In genomic region chr17:36060829-36061228, GRCm38 (mm10) we compare ENCODE assay signal across 8 mouse cellular contexts. TPM values are rescaled to one million over a fixed set of nuclear protein-coding genes. Genes with fewer than 3 reads are reported as not detected.
A peak's percentile ranks its signal among the peaks of the same experiment; 100 is the strongest.
DNase-seq lines count a peak whose midpoint lies in the region; ATAC-seq and TF ChIP-seq lines count a peak whose summit lies in the region.

No protein-coding gene starts in this region.

- no peak overlapping the region for H3K9ac ChIP-seq in heart, embryonic 11.5 days (ENCODE audit: low read depth, low read length)
- H3K9ac ChIP-seq in embryonic facial prominence, embryonic 11.5 days (replicated peaks; ENCODE audit: low read length): no peak overlapping the region
- no peak overlapping the region for H3K9ac ChIP-seq in midbrain, embryonic 14.5 days (replicated peaks; ENCODE audit: low read length)

- 24% methylated on average over 2 of the region's 2 CpGs for WGBS in heart, embryonic 11.5 days (ENCODE audit: insufficient replicate concordance)
- 36% methylated on average over 2 of the region's 2 CpGs for WGBS in embryonic facial prominence, embryonic 11.5 days
- 22% methylated on average over 2 of the region's 2 CpGs for WGBS in midbrain, embryonic 14.5 days

- no peaks in the 10 kb centered on the region for H3K4me1 ChIP-seq in heart, embryonic 11.5 days (ENCODE audit: control insufficient read depth, insufficient read depth, low read length)
- H3K4me1 ChIP-seq in embryonic facial prominence, embryonic 11.5 days (ENCODE audit: control insufficient read depth, insufficient read depth, low read length): no peaks in the 10 kb centered on the region
- H3K4me1 ChIP-seq in midbrain, embryonic 14.5 days (ENCODE audit: control insufficient read depth, insufficient read depth, low read length): no peaks in the 10 kb centered on the region

- intact Hi-C loops in left cerebral cortex, adult 2 months (cut with DNase I): loop anchor here (1.0 to 10.0 kb wide), 3 partner anchors 74 to 130 kb away; no protein-coding TSS in a partner anchor

- H3K4me3 ChIP-seq in heart, embryonic 11.5 days (ENCODE audit: low read depth, low read length): no peak overlapping the region
- no peak overlapping the region for H3K4me3 ChIP-seq in embryonic facial prominence, embryonic 11.5 days (ENCODE audit: low read depth, low read length)
- H3K4me3 ChIP-seq in left cerebral cortex, adult 2 months: no peak overlapping the region
- no peak overlapping the region for H3K4me3 ChIP-seq in midbrain, embryonic 14.5 days (replicated peaks; ENCODE audit: low read depth, low read length)

- no peak for ATAC-seq in heart, embryonic 11.5 days (replicated peaks; ENCODE audit: insufficient number of reproducible peaks, low FRiP score, low TSS enrichment)
- no peak for ATAC-seq in embryonic facial prominence, embryonic 11.5 days (replicated peaks; ENCODE audit: insufficient number of reproducible peaks, low FRiP score, low TSS enrichment, low read depth)
- no peak for ATAC-seq in midbrain, embryonic 14.5 days (ENCODE audit: low FRiP score, low TSS enrichment)

- H3K27me3 ChIP-seq in heart, embryonic 11.5 days (ENCODE audit: control insufficient read depth, insufficient read depth, low read length): no peaks in the 10 kb centered on the region
- H3K27me3 ChIP-seq in embryonic facial prominence, embryonic 11.5 days (ENCODE audit: control insufficient read depth, insufficient read depth, low read length): no peaks in the 10 kb centered on the region
- H3K27me3 ChIP-seq in midbrain, embryonic 14.5 days (ENCODE audit: control insufficient read depth, insufficient read depth, low read length): no peaks in the 10 kb centered on the region
- no peaks in the 10 kb centered on the region for H3K27me3 ChIP-seq in splenic B cell, adult 2 months (ENCODE audit: control insufficient read depth, insufficient read depth, low read length, poor library complexity, severe bottlenecking)

- peak; percentile 88 for TF ChIP-seq CTCF in left cerebral cortex, adult 2 months (IDR thresholded peaks at IDR 0.05)

- H3K27ac ChIP-seq in heart, embryonic 11.5 days (ENCODE audit: low read depth, low read length): no peak overlapping the region
- no peak overlapping the region for H3K27ac ChIP-seq in embryonic facial prominence, embryonic 11.5 days (replicated peaks; ENCODE audit: low read depth, low read length)
- no peak overlapping the region for H3K27ac ChIP-seq in left cerebral cortex, adult 2 months
- no peak overlapping the region for H3K27ac ChIP-seq in midbrain, embryonic 14.5 days (replicated peaks; ENCODE audit: low read depth, low read length)

- no peak overlapping the region for H3K4me2 ChIP-seq in heart, embryonic 11.5 days
- H3K4me2 ChIP-seq in embryonic facial prominence, embryonic 11.5 days (ENCODE audit: low read depth, low read length): no peak overlapping the region
- no peak overlapping the region for H3K4me2 ChIP-seq in midbrain, embryonic 14.5 days (ENCODE audit: low read length)

- DNase-seq in heart, adult 11 months: peak; percentile 96
- peak; percentile 95 for DNase-seq in adrenal gland, postnatal 14 days
- DNase-seq in embryonic facial prominence, embryonic 11.5 days (ENCODE audit: low spot score): peak; percentile 86
- peak; percentile 89 for DNase-seq in heart, postnatal 4 days
- DNase-seq in left cerebral cortex, adult 2 months (ENCODE audit: extremely low spot score in 1 of 2, low spot score in 2 of 2): peak; percentile 83 to 87
- DNase-seq in midbrain, embryonic 14.5 days: peak; percentile 88
- peak; percentile 93 for DNase-seq in splenic B cell, adult 2 months (ENCODE audit: low read depth, low spot score)

- H3K36me3 ChIP-seq in heart, embryonic 11.5 days (ENCODE audit: control insufficient read depth, insufficient read depth, low read length): no peaks in the 10 kb centered on the region
- no peaks in the 10 kb centered on the region for H3K36me3 ChIP-seq in embryonic facial prominence, embryonic 11.5 days (replicated peaks; ENCODE audit: control insufficient read depth, insufficient read depth, low read depth, low read length)
- no peaks in the 10 kb centered on the region for H3K36me3 ChIP-seq in midbrain, embryonic 14.5 days (ENCODE audit: control insufficient read depth, insufficient read depth, low read length)
- H3K36me3 ChIP-seq in splenic B cell, adult 2 months (ENCODE audit: control insufficient read depth, insufficient read depth, low read length, poor library complexity, severe bottlenecking): no peaks in the 10 kb centered on the region

- no peaks in the 10 kb centered on the region for H3K9me3 ChIP-seq in heart, embryonic 11.5 days (replicated peaks; ENCODE audit: control insufficient read depth, low read length)
- no peaks in the 10 kb centered on the region for H3K9me3 ChIP-seq in embryonic facial prominence, embryonic 11.5 days (replicated peaks; ENCODE audit: control insufficient read depth, low read length)
- no peaks in the 10 kb centered on the region for H3K9me3 ChIP-seq in midbrain, embryonic 14.5 days (ENCODE audit: control insufficient read depth, low read length)

RNA-seq across cellular contexts. Expression of gene Gm11127, which starts 2.7 kb away (rescaled TPM):
- polyA plus RNA-seq in heart, embryonic 11.5 days (2014; fragmentation: Nextera tagmentation; extraction: Ambion mirVana): not detected in 2 replicates
- total RNA-seq in adrenal gland, postnatal 14 days (2021): 2.2 and 3.0 TPM in 2 replicates
- polyA plus RNA-seq in embryonic facial prominence, embryonic 11.5 days (2014; fragmentation: Nextera tagmentation; extraction: Ambion mirVana): 0.20 TPM in 1 of 2 replicates, not detected in the other
- total RNA-seq in heart, postnatal 4 days (2021): 1 to 10 TPM in 1 of 2 experiments, under 1 TPM in 1; 0.98 to 1.1 TPM
- 1 to 10 TPM; 1.1 to 1.5 TPM for total RNA-seq in left cerebral cortex, adult 2 months (2021)
- polyA plus RNA-seq in midbrain, embryonic 14.5 days (2014; fragmentation: Nextera tagmentation; extraction: Ambion mirVana): not detected in 2 replicates

RNA-seq across cellular contexts. Expression of gene Gm6034, which starts 18.1 kb away (rescaled TPM):
- polyA plus RNA-seq in heart, embryonic 11.5 days (2014; fragmentation: Nextera tagmentation; extraction: Ambion mirVana): not detected in 2 replicates
- not detected in 2 replicates for total RNA-seq in adrenal gland, postnatal 14 days (2021)
- not detected in 2 replicates for polyA plus RNA-seq in embryonic facial prominence, embryonic 11.5 days (2014; fragmentation: Nextera tagmentation; extraction: Ambion mirVana)
- not detected for total RNA-seq in heart, postnatal 4 days (2021)
- not detected for total RNA-seq in left cerebral cortex, adult 2 months (2021)
- not detected in 2 replicates for polyA plus RNA-seq in midbrain, embryonic 14.5 days (2014; fragmentation: Nextera tagmentation; extraction: Ambion mirVana)

RNA-seq across cellular contexts. Expression of gene H2-T22, which starts 18.3 kb away (rescaled TPM):
- 6.7 and 7.3 TPM in 2 replicates for polyA plus RNA-seq in heart, embryonic 11.5 days (2014; fragmentation: Nextera tagmentation; extraction: Ambion mirVana)
- total RNA-seq in adrenal gland, postnatal 14 days (2021): 23.3 and 27.6 TPM in 2 replicates
- polyA plus RNA-seq in embryonic facial prominence, embryonic 11.5 days (2014; fragmentation: Nextera tagmentation; extraction: Ambion mirVana): 12.7 and 13.2 TPM in 2 replicates
- 1 to 10 TPM; 7.9 to 9.3 TPM for total RNA-seq in heart, postnatal 4 days (2021)
- total RNA-seq in left cerebral cortex, adult 2 months (2021): 10 to 100 TPM; 13.7 to 14.8 TPM
- polyA plus RNA-seq in midbrain, embryonic 14.5 days (2014; fragmentation: Nextera tagmentation; extraction: Ambion mirVana): 4.8 and 7.5 TPM in 2 replicates

RNA-seq across cellular contexts. Expression of gene H2-T23, which starts 28.2 kb away (rescaled TPM):
- polyA plus RNA-seq in heart, embryonic 11.5 days (2014; fragmentation: Nextera tagmentation; extraction: Ambion mirVana): 2.0 and 3.1 TPM in 2 replicates
- total RNA-seq in adrenal gland, postnatal 14 days (2021): 44.2 and 52.7 TPM in 2 replicates
- polyA plus RNA-seq in embryonic facial prominence, embryonic 11.5 days (2014; fragmentation: Nextera tagmentation; extraction: Ambion mirVana): 3.7 and 3.9 TPM in 2 replicates
- 1 to 10 TPM; 7.7 to 9.5 TPM for total RNA-seq in heart, postnatal 4 days (2021)
- 10 to 100 TPM; 13.6 to 17.2 TPM for total RNA-seq in left cerebral cortex, adult 2 months (2021)
- polyA plus RNA-seq in midbrain, embryonic 14.5 days (2014; fragmentation: Nextera tagmentation; extraction: Ambion mirVana): 4.4 TPM in 2 replicates

RNA-seq across cellular contexts. Expression of gene H2-T24, which starts 40.5 kb away (rescaled TPM):
- 2.9 and 3.1 TPM in 2 replicates for polyA plus RNA-seq in heart, embryonic 11.5 days (2014; fragmentation: Nextera tagmentation; extraction: Ambion mirVana)
- total RNA-seq in adrenal gland, postnatal 14 days (2021): 4.6 and 8.2 TPM in 2 replicates
- polyA plus RNA-seq in embryonic facial prominence, embryonic 11.5 days (2014; fragmentation: Nextera tagmentation; extraction: Ambion mirVana): 2.2 and 2.4 TPM in 2 replicates
- total RNA-seq in heart, postnatal 4 days (2021): 1 to 10 TPM; 1.1 to 1.6 TPM
- total RNA-seq in left cerebral cortex, adult 2 months (2021): 1 to 10 TPM; 1.1 to 2.5 TPM
- polyA plus RNA-seq in midbrain, embryonic 14.5 days (2014; fragmentation: Nextera tagmentation; extraction: Ambion mirVana): 7.4 and 9.8 TPM in 2 replicates
